In genomic region chr12:28701302-28701701, GRCm38 (mm10) we compare ENCODE assay signal across 11 mouse cellular contexts. TPM values are rescaled to one million over a fixed set of nuclear protein-coding genes. Genes with fewer than 3 reads are reported as not detected.
DNase-seq lines count a peak whose midpoint lies in the region; ATAC-seq lines count a peak whose summit lies in the region.
"Had no signal": no experiment of that assay in that cellular context is flagged by ENCODE, and none has a peak within 500 bp of the region (broad histone marks: within the 10 kb centered on the region; RNA-seq: fewer than 3 reads in every experiment).

No protein-coding gene starts in this region.

- H3K9ac ChIP-seq in hindbrain, embryonic 13.5 days: peak overlapping the region; percentile 29; the same call in 1 of the 2 replicates
- H3K9ac ChIP-seq in hindbrain, embryonic 12.5 days: no peak overlapping the region
- H3K9ac ChIP-seq in forebrain, embryonic 13.5 days: peak overlapping the region; percentile 45; the same call in 1 of the 2 replicates
- H3K9ac ChIP-seq in kidney, embryonic 15.5 days: no peak overlapping the region
- H3K9ac ChIP-seq: liver, embryonic 13.5 days; midbrain, embryonic 12.5 days had no signal

- H3K27ac ChIP-seq in hindbrain, embryonic 13.5 days: peak overlapping the region; percentile 89
- H3K27ac ChIP-seq in hindbrain, embryonic 12.5 days: no peak overlapping the region
- peak overlapping the region; percentile 93 for H3K27ac ChIP-seq in forebrain, embryonic 13.5 days
- 0 out of 2 replicates have a peak overlapping the region, but pooled peaks have one; percentile 14 for H3K27ac ChIP-seq in limb, embryonic 10.5 days
- no peak overlapping the region for H3K27ac ChIP-seq in kidney, embryonic 15.5 days
- H3K27ac ChIP-seq: kidney, postnatal 0 days; liver, embryonic 13.5 days; midbrain, embryonic 12.5 days had no signal

- H3K4me3 ChIP-seq in hindbrain, embryonic 13.5 days: no peak overlapping the region
- H3K4me3 ChIP-seq in hindbrain, embryonic 12.5 days: no peak overlapping the region
- no peak overlapping the region for H3K4me3 ChIP-seq in forebrain, embryonic 13.5 days
- no peak overlapping the region for H3K4me3 ChIP-seq in limb, embryonic 10.5 days
- H3K4me3 ChIP-seq in kidney, embryonic 15.5 days (replicated peaks): no peak overlapping the region
- H3K4me3 ChIP-seq: liver, embryonic 13.5 days; midbrain, embryonic 12.5 days had no signal

- no peaks in the 10 kb centered on the region for H3K27me3 ChIP-seq in hindbrain, embryonic 13.5 days
- H3K27me3 ChIP-seq in hindbrain, embryonic 12.5 days: 0 out of 2 replicates have a peak, but pooled peaks cover 5% of the 10 kb centered on the region
- no peaks in the 10 kb centered on the region for H3K27me3 ChIP-seq in forebrain, embryonic 13.5 days
- no peaks in the 10 kb centered on the region for H3K27me3 ChIP-seq in limb, embryonic 10.5 days (ENCODE audit: low read depth, poor library complexity, severe bottlenecking)
- no peaks in the 10 kb centered on the region for H3K27me3 ChIP-seq in kidney, embryonic 15.5 days
- H3K27me3 ChIP-seq: liver, embryonic 13.5 days had no signal

- whole genome bisulfite sequencing in hindbrain, embryonic 13.5 days: 90% methylated on average over 11 of the region's 11 CpGs
- WGBS in hindbrain, embryonic 12.5 days: 87% methylated on average over 11 of the region's 11 CpGs
- WGBS in forebrain, embryonic 13.5 days: 75% methylated on average over 11 of the region's 11 CpGs
- 88% methylated on average over 11 of the region's 11 CpGs for WGBS in limb, embryonic 10.5 days
- 77% methylated on average over 11 of the region's 11 CpGs for WGBS in kidney, embryonic 15.5 days

- peak; percentile 42 for DNase-seq in 416B (ENCODE audit: low read depth)
- no peak for DNase-seq in limb, embryonic 10.5 days (ENCODE audit: low spot score)
- no peak for DNase-seq in kidney, adult 9 months
- DNase-seq in cerebellum, adult 8-10 months: no peak
- DNase-seq: liver, embryonic 13.5 days had no signal

- ATAC-seq in hindbrain, embryonic 13.5 days (ENCODE audit: low FRiP score): no peak
- no peak for ATAC-seq in hindbrain, embryonic 12.5 days (ENCODE audit: low FRiP score)
- 0 out of 2 replicates have a peak, but pooled peaks have one; percentile 13 for ATAC-seq in forebrain, embryonic 13.5 days
- no peak for ATAC-seq in kidney, embryonic 15.5 days (replicated peaks; ENCODE audit: low FRiP score)

- H3K4me1 ChIP-seq in hindbrain, embryonic 13.5 days (replicated peaks): peaks cover 46% of the 10 kb centered on the region
- peaks cover 22% of the 10 kb centered on the region for H3K4me1 ChIP-seq in hindbrain, embryonic 12.5 days
- H3K4me1 ChIP-seq in forebrain, embryonic 13.5 days: peaks cover 37% of the 10 kb centered on the region
- peaks cover 31% of the 10 kb centered on the region for H3K4me1 ChIP-seq in limb, embryonic 10.5 days
- peaks cover 28% of the 10 kb centered on the region for H3K4me1 ChIP-seq in kidney, embryonic 15.5 days

- no peak overlapping the region for H3K4me2 ChIP-seq in hindbrain, embryonic 13.5 days
- H3K4me2 ChIP-seq in hindbrain, embryonic 12.5 days (replicated peaks): no peak overlapping the region
- H3K4me2 ChIP-seq in forebrain, embryonic 13.5 days: no peak overlapping the region
- H3K4me2 ChIP-seq in kidney, embryonic 15.5 days: no peak overlapping the region
- H3K4me2 ChIP-seq: liver, embryonic 13.5 days; midbrain, embryonic 12.5 days had no signal

- H3K9me3 ChIP-seq in hindbrain, embryonic 13.5 days: no peaks in the 10 kb centered on the region
- H3K9me3 ChIP-seq in hindbrain, embryonic 12.5 days (replicated peaks): no peaks in the 10 kb centered on the region
- no peaks in the 10 kb centered on the region for H3K9me3 ChIP-seq in forebrain, embryonic 13.5 days (replicated peaks)
- H3K9me3 ChIP-seq in limb, embryonic 10.5 days (replicated peaks): no peaks in the 10 kb centered on the region
- H3K9me3 ChIP-seq in kidney, embryonic 15.5 days (replicated peaks): no peaks in the 10 kb centered on the region
- H3K9me3 ChIP-seq: liver, embryonic 13.5 days; midbrain, embryonic 12.5 days had no signal

- peaks cover 7% of the 10 kb centered on the region for H3K36me3 ChIP-seq in hindbrain, embryonic 13.5 days
- no peaks in the 10 kb centered on the region for H3K36me3 ChIP-seq in hindbrain, embryonic 12.5 days
- peaks cover 7% of the 10 kb centered on the region; the same call in 1 of the 2 replicates for H3K36me3 ChIP-seq in forebrain, embryonic 13.5 days (ENCODE audit: poor library complexity, severe bottlenecking)
- H3K36me3 ChIP-seq in limb, embryonic 10.5 days: peaks cover 20% of the 10 kb centered on the region
- peaks cover 14% of the 10 kb centered on the region for H3K36me3 ChIP-seq in kidney, embryonic 15.5 days

RNA-seq across cellular contexts. Expression of gene Adi1, which starts 26.3 kb away (rescaled TPM):
- 31.5 and 33.7 TPM in 2 replicates for polyA plus RNA-seq in hindbrain, embryonic 13.5 days (2015; fragmentation: Nextera tagmentation; extraction: Ambion mirVana)
- polyA plus RNA-seq in hindbrain, embryonic 12.5 days (2016; fragmentation: Nextera tagmentation; extraction: Ambion mirVana): 40.3 and 46.3 TPM in 2 replicates
- polyA plus RNA-seq in forebrain, embryonic 13.5 days (2015; fragmentation: Nextera tagmentation; extraction: Ambion mirVana): 42.2 and 44.6 TPM in 2 replicates
- polyA plus RNA-seq in limb, embryonic 10.5 days (2016; fragmentation: Nextera tagmentation; extraction: Ambion mirVana): 67.0 and 69.9 TPM in 2 replicates
- polyA plus RNA-seq in kidney, embryonic 15.5 days (2015; fragmentation: Nextera tagmentation; extraction: Ambion mirVana): 85.3 and 90.4 TPM in 2 replicates

RNA-seq across cellular contexts. Expression of gene Trappc12, which starts 49.0 kb away (rescaled TPM):
- polyA plus RNA-seq in hindbrain, embryonic 13.5 days (2015; fragmentation: Nextera tagmentation; extraction: Ambion mirVana): 41.9 and 44.0 TPM in 2 replicates
- polyA plus RNA-seq in hindbrain, embryonic 12.5 days (2016; fragmentation: Nextera tagmentation; extraction: Ambion mirVana): 42.1 and 43.2 TPM in 2 replicates
- 37.8 and 42.9 TPM in 2 replicates for polyA plus RNA-seq in forebrain, embryonic 13.5 days (2015; fragmentation: Nextera tagmentation; extraction: Ambion mirVana)
- 34.0 and 37.9 TPM in 2 replicates for polyA plus RNA-seq in limb, embryonic 10.5 days (2016; fragmentation: Nextera tagmentation; extraction: Ambion mirVana)
- polyA plus RNA-seq in kidney, embryonic 15.5 days (2015; fragmentation: Nextera tagmentation; extraction: Ambion mirVana): 38.6 and 42.5 TPM in 2 replicates

RNA-seq across cellular contexts. Expression of gene Eipr1, which starts 50.3 kb away (rescaled TPM):
- 69.7 and 76.9 TPM in 2 replicates for polyA plus RNA-seq in hindbrain, embryonic 13.5 days (2015; fragmentation: Nextera tagmentation; extraction: Ambion mirVana)
- polyA plus RNA-seq in hindbrain, embryonic 12.5 days (2016; fragmentation: Nextera tagmentation; extraction: Ambion mirVana): 48.9 and 49.6 TPM in 2 replicates
- 56.6 and 66.1 TPM in 2 replicates for polyA plus RNA-seq in forebrain, embryonic 13.5 days (2015; fragmentation: Nextera tagmentation; extraction: Ambion mirVana)
- polyA plus RNA-seq in limb, embryonic 10.5 days (2016; fragmentation: Nextera tagmentation; extraction: Ambion mirVana): 41.2 and 42.2 TPM in 2 replicates
- polyA plus RNA-seq in kidney, embryonic 15.5 days (2015; fragmentation: Nextera tagmentation; extraction: Ambion mirVana): 33.9 and 36.6 TPM in 2 replicates

RNA-seq across cellular contexts. Expression of gene Rnaseh1, which starts 51.9 kb away (rescaled TPM):
- 22.5 and 27.1 TPM in 2 replicates for polyA plus RNA-seq in hindbrain, embryonic 13.5 days (2015; fragmentation: Nextera tagmentation; extraction: Ambion mirVana)
- polyA plus RNA-seq in hindbrain, embryonic 12.5 days (2016; fragmentation: Nextera tagmentation; extraction: Ambion mirVana): 26.7 and 31.5 TPM in 2 replicates
- 28.4 and 29.6 TPM in 2 replicates for polyA plus RNA-seq in forebrain, embryonic 13.5 days (2015; fragmentation: Nextera tagmentation; extraction: Ambion mirVana)
- polyA plus RNA-seq in limb, embryonic 10.5 days (2016; fragmentation: Nextera tagmentation; extraction: Ambion mirVana): 38.5 and 38.8 TPM in 2 replicates
- 33.4 and 34.2 TPM in 2 replicates for polyA plus RNA-seq in kidney, embryonic 15.5 days (2015; fragmentation: Nextera tagmentation; extraction: Ambion mirVana)

Comparison
In these comparisons a context has a peak if more than half of its experiments do, and no peak if none do; other contexts are left out.
1. H3K27ac ChIP-seq: peak in hindbrain, embryonic 13.5 days (single experiment), forebrain, embryonic 13.5 days (single experiment) and limb, embryonic 10.5 days (single experiment); none in hindbrain, embryonic 12.5 days (single experiment) and kidney, embryonic 15.5 days (single experiment).
2. H3K9ac ChIP-seq: peak in hindbrain, embryonic 13.5 days (single experiment) and forebrain, embryonic 13.5 days (single experiment); none in hindbrain, embryonic 12.5 days (single experiment) and kidney, embryonic 15.5 days (single experiment).